Mouse (Mus musculus) forebrain, embryonic 13.5 days (tissue): ENCODE measurements at regions not wholly inside any gene's neighbourhood (a gene's known extent, or its start where the extent isn't known, plus 50 kb on each side); places are given as distances from the start of the nearest gene placed in this dataset.
"Not testable (repeated sequence)": the region's sequence is repeated elsewhere in the genome, so short reads cannot be mapped to it uniquely, and the experiment has no call there.

ENCODE experiments used
- ATAC-seq: fragments of 200-750 bp; cut with Nextera tagmentation; 2 replicates; pipeline ENCODE4 v1.8.0; 2017
- H3K27ac ChIP-seq: fragments of 300-500 bp; sonication (generic); 2 replicates; pipeline ENCODE4 v1.5.1; 2015; ENCODE audit warnings: inconsistent platforms, mild to moderate bottlenecking, moderate library complexity
- H3K27me3 ChIP-seq: fragments of 300-500 bp; sonication (generic); 2 replicates; pipeline ENCODE4 v1.6.1; 2015; ENCODE audit warnings: mild to moderate bottlenecking, inconsistent platforms
- H3K36me3 ChIP-seq: fragments of 300-500 bp; sonication (generic); 2 replicates; pipeline ENCODE4 v1.6.1; 2015; ENCODE audit warnings: mild to moderate bottlenecking, inconsistent platforms; ENCODE audit not compliant: poor library complexity, severe bottlenecking
- H3K4me1 ChIP-seq: fragments of 300-500 bp; sonication (generic); 2 replicates; pipeline ENCODE4 v1.6.1; 2015; ENCODE audit warnings: inconsistent platforms
- H3K4me2 ChIP-seq: fragments of 300-500 bp; sonication (generic); 2 replicates; pipeline ENCODE4 v1.6.1; 2015; ENCODE audit warnings: inconsistent platforms, mild to moderate bottlenecking, moderate library complexity
- H3K4me3 ChIP-seq: fragments of 300-500 bp; sonication (generic); 2 replicates; pipeline ENCODE4 v1.5.1; 2015; ENCODE audit warnings: mild to moderate bottlenecking, inconsistent platforms
- H3K9ac ChIP-seq: fragments of 300-500 bp; sonication (generic); 2 replicates; pipeline ENCODE4 v1.6.1; 2015; ENCODE audit warnings: mild to moderate bottlenecking, inconsistent platforms
- H3K9me3 ChIP-seq: fragments of 300-500 bp; sonication (generic); replicated peaks from 2 replicates; pipeline ENCODE4 v1.6.1; 2016; ENCODE audit warnings: inconsistent platforms
- WGBS: fragments of 180-500 bp; shearing (Covaris S2); methylation state at CpG from one replicate; pipeline ENCODE4 v1.1.7; 2015; 5-methylcytosine and 5-hydroxymethylcytosine counted together

DNA sequence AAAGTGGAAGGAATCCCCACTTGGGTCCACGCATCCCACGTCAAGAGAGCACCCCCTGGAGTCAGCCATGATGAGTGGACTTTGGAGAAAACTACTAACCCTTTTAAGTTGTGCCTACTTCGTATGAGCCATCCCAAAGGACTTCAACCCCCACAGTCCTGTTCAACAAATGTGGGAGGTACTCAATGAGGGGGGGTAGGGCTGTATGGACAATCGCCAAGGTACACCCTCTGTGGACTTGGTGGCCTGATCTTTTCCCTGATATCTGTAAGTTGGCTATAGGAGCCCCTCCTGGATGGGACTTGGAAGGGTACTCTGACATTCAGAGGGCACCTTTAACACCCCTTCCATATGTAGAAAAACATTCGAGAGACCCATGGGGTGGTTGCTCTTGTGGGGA, 256.5 kb upstream of the Olfr161 start:
- not testable (repeated sequence) for H3K9ac ChIP-seq, H3K36me3 ChIP-seq, ATAC-seq, H3K4me1 ChIP-seq, H3K27ac ChIP-seq, H3K4me3 ChIP-seq, H3K27me3 ChIP-seq, H3K4me2 ChIP-seq, H3K9me3 ChIP-seq
- WGBS = 88% methylated on average over 5 of the region's 5 CpGs

DNA sequence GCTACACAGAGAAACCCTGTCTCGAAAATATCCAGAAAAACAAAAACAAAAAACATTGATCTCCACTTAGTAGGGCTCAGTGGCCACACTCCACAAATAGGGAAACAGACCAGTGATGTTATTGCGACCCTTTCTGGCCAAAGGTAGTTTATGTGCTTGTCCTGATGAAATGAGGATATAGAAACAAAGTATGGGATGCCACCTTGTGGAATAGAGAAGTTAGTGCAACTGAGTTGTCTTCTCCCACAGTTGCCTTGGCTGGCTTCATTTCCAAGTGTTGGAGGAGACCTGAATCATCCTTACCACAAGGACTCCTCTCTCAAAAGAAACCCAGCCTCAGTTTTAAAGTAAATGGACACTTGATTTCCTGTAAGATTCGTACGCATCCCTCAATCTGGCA, 247.5 kb upstream of the Olfr161 start:
- ATAC-seq, H3K9ac ChIP-seq, H3K9me3 ChIP-seq, H3K36me3 ChIP-seq, H3K4me2 ChIP-seq, H3K27me3 ChIP-seq, H3K4me1 ChIP-seq, H3K4me3 ChIP-seq, H3K27ac ChIP-seq: not testable (repeated sequence)
- WGBS = 38% methylated on average over 4 of the region's 4 CpGs

- H3K27ac ChIP-seq, H3K9ac ChIP-seq, H3K27me3 ChIP-seq, H3K4me1 ChIP-seq, H3K36me3 ChIP-seq, ATAC-seq, H3K4me3 ChIP-seq, H3K9me3 ChIP-seq, H3K4me2 ChIP-seq: not testable (repeated sequence)
- no CpG with 5 or more reads among the region's 1 CpGs for WGBS
These were observed 246.0 kb upstream of the Olfr161 start for GRCm38 (mm10) chr16:3344725-3345380.

DNA sequence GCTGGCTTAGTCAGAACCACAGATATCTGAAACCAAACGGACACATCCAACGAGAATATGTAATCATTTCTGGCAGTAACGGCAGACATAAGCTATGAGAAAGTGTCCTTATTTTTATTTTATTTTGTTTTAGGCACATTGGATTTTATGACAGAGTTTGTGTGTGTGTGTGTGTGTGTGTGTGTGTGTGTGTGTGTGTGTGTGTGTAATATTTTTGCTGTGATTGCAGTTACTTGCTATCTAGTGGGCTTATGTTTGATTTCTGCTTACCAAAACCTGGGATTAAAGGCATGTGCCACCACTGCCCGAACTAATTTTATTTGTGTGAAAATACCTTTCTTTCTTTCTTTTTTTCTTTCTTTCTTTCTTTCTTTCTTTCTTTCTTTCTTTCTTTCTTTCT, 241.5 kb upstream of the Olfr161 start:
- not testable (repeated sequence) for H3K9ac ChIP-seq, H3K27me3 ChIP-seq, H3K36me3 ChIP-seq, H3K4me2 ChIP-seq, H3K9me3 ChIP-seq, ATAC-seq, H3K27ac ChIP-seq, H3K4me3 ChIP-seq, H3K4me1 ChIP-seq
- WGBS = 87% methylated on average over 1 of the region's 4 CpGs

- H3K36me3 ChIP-seq, H3K27me3 ChIP-seq, H3K9ac ChIP-seq, H3K4me2 ChIP-seq, H3K4me3 ChIP-seq, H3K27ac ChIP-seq, H3K9me3 ChIP-seq, H3K4me1 ChIP-seq: not testable (repeated sequence)
- 50% methylated on average over 3 of the region's 4 CpGs for WGBS
- 0 out of 2 replicates have a peak, but pooled peaks have one; percentile 45 for ATAC-seq
These were observed 240.8 kb upstream of the Olfr161 start for GRCm38 (mm10) chr16:3349850-3350547.

DNA sequence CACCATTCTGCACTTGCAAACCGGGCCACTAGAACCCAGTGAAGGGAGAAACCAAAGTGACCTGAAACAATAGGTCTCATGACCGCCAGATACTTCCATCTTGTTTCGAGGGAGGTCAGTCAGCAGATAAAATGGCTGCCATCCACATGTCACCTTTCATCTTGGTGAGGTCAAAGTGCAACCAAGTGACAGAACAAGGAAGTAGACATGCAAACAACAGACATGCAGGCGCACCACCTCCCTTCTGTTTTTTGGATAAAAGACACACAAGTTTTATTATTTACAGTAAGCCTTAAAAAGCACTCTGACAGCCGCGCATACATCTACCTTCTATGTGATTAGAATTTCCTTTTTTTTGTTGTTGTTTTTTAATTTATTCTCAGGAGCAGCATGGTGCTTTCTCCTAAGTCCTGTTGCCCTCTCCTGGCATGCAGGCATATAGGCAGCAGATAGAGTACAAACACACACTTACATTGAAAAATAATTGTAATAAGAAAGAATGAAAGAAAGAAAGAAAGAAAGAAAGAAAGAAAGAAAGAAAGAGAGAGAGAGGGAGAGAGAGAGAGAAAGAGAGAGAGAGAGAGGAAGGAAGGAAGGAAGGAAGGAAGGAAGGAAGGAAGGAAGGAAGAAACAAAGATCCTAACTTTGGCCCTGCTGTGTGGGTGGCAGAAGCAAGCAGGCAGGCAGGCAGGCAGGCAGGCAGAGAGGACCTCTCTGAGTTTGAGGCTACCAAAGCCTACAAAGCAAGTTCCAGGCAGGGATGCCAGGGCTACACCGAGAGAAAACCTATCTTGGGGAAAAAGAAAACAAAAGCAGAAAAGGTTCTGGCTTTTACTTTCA, 240.0 kb upstream of the Olfr161 start:
- not testable (repeated sequence) for H3K27me3 ChIP-seq, H3K9me3 ChIP-seq, H3K27ac ChIP-seq, H3K9ac ChIP-seq, H3K4me3 ChIP-seq, H3K36me3 ChIP-seq, H3K4me1 ChIP-seq, H3K4me2 ChIP-seq
- WGBS = 81% methylated on average over 7 of the region's 7 CpGs
- ATAC-seq = peak; percentile 75

- 85% methylated on average over 3 of the region's 3 CpGs for WGBS
- not testable (repeated sequence) for H3K27me3 ChIP-seq, H3K4me3 ChIP-seq, H3K4me2 ChIP-seq, H3K36me3 ChIP-seq, H3K27ac ChIP-seq, H3K9me3 ChIP-seq, H3K4me1 ChIP-seq, H3K9ac ChIP-seq
- ATAC-seq = peak; percentile 69; the same call in 1 of the 2 replicates
These were observed 239.3 kb upstream of the Olfr161 start for GRCm38 (mm10) chr16:3351508-3352046.
